Mouse (Mus musculus): ENCODE results near the gene Limd1. TPM values are rescaled to one million over a fixed set of nuclear protein-coding genes. Genes with fewer than 3 reads are reported as not detected.

The Limd1 gene
- polyA plus RNA-seq, 1 experiment from 2014 or later, result 62.1 TPM

DNA sequence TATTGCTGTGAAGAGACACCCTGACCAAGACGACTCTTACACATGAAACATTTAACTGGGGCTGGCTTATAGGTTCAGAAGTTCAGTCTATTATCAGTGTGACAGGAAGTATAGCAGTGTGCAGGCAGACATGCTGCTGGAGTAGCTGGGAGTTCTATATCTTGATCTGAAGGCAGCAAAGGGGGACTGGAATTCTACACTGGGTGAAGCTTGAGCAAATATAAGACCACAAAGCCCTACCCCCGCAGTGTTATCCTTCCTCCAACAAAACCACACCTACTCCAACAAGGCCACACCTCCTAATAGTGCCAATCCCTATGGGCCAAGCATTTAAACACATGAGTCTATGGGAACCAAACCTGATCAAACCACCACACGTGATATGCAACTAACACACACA lies 26.7 kb upstream of the Limd1 start:
- DNase-seq (ENCODE audit: low spot score) (no peak), ATAC-seq (replicated peaks; ENCODE audit: low FRiP score, low TSS enrichment, low read depth) (no peak)
- H3K36me3 ChIP-seq (ENCODE audit: control insufficient read depth, insufficient read depth, low read length), result peaks cover 24% of the 10 kb centered on the region
- H3K27me3 ChIP-seq (replicated peaks; ENCODE audit: control insufficient read depth, insufficient read depth, low read length), result no peaks in the 10 kb centered on the region
- H3K9ac ChIP-seq (ENCODE audit: low read length), result no peak overlapping the region
- no peak overlapping the region for H3K27ac ChIP-seq (ENCODE audit: low read depth)
- no peaks in the 10 kb centered on the region for H3K9me3 ChIP-seq (ENCODE audit: control insufficient read depth, low read length)
- WGBS, result 64% methylated on average over 3 of the region's 3 CpGs
- no peaks in the 10 kb centered on the region; the same call in 1 of the 2 replicates for H3K4me1 ChIP-seq (replicated peaks; ENCODE audit: control insufficient read depth, insufficient read depth, low read length)
- H3K4me2 ChIP-seq (ENCODE audit: low read length), result no peak overlapping the region
- no peak overlapping the region for H3K4me3 ChIP-seq (ENCODE audit: low read depth, low read length)

DNA sequence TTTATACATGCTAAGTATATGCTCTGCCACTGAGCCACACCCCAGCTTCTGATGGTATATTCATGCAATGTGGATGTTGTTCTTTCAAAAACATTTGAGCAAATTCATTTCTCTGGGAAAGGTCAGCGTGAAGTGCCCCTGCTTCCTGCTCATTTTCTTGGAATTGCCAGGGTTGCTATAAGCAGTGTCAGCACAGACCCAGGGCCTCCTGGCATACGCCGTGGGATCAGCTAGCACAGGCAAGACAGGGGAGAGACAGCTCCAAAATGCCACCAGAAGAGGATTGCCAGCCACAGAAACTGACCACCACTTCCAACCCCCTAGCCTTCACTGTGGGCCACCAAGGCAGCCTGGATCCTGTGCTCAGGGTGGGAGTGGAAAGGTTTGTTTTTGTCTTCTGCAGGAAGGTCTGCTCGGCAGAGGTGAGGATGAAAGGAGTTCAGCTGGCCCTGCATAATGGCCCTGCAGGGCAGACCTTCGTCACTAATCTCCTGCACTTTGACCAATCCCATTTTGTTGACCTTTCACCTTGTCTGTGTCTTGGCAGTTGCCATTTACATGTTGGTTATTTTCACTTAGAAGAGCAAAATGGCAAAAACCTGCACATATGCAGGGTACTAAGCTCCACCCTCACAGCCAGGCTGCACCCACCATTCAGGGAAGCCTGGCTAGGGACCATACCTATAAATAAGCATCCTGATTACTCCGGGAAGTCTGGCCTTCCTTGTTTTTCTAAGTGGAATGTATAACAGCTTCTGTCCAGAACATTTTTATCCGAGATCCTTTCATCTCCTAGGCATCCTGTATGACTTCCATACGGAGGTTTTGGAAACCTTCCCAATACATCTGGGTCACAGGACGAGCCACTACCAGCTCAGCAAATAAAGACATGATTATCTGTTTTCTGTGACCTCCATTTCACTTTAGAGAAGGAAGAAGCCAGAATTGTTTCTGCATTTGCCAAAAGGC lies 21.6 kb upstream of the Limd1 start:
- WGBS, result 51% methylated on average over 9 of the region's 9 CpGs
- DNase-seq (ENCODE audit: low spot score) (no peak), ATAC-seq (replicated peaks; ENCODE audit: low FRiP score, low TSS enrichment, low read depth) (no peak)

DNA sequence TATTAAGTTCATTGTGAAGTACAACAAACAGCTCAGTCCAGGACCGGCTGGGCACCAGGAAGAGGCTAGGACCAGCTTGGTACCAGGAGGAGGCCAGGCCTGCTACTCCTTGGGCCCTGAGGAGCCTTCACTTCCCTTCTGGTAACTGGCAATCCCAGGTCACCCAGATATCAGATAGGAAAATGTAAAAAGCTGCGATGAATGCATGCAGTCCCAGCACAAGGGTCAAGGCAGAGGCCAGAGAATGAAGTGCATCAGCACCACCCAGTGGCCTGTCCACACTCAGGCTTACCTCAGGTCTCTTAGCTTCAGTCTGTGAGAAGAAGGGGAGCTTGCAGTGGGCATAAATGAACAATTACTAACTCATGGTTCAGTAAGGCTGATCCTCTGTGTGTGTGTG lies 20.9 kb upstream of the Limd1 start:
- Histone ChIP-seq H3K9me3 (ENCODE audit: control insufficient read depth, low read length) (no peaks in the 10 kb centered on the region), H3K9ac (ENCODE audit: low read length) (no peak overlapping the region), H3K4me1 (replicated peaks; ENCODE audit: control insufficient read depth, insufficient read depth, low read length) (peaks cover 3% of the 10 kb centered on the region; the same call in 1 of the 2 replicates), H3K4me3 (ENCODE audit: low read depth, low read length) (no peak overlapping the region), H3K4me2 (ENCODE audit: low read length) (no peak overlapping the region), H3K27me3 (replicated peaks; ENCODE audit: control insufficient read depth, insufficient read depth, low read length) (no peaks in the 10 kb centered on the region), H3K36me3 (ENCODE audit: control insufficient read depth, insufficient read depth, low read length) (peaks cover 34% of the 10 kb centered on the region), H3K27ac (ENCODE audit: low read depth) (peak overlapping the region; percentile 43; the same call in 1 of the 2 replicates)
- no peak for DNase-seq (ENCODE audit: low spot score)
- no peak for ATAC-seq (replicated peaks; ENCODE audit: low FRiP score, low TSS enrichment, low read depth)
- 40% methylated on average over 2 of the region's 2 CpGs for WGBS

More for the DNA sequence above, 21.6 kb upstream of the Limd1 start:
- peaks cover 32% of the 10 kb centered on the region for H3K36me3 ChIP-seq (ENCODE audit: control insufficient read depth, insufficient read depth, low read length)
- no peak overlapping the region for H3K9ac ChIP-seq (ENCODE audit: low read length)
- no peak overlapping the region for H3K4me2 ChIP-seq (ENCODE audit: low read length)
- no peak overlapping the region for H3K4me3 ChIP-seq (ENCODE audit: low read depth, low read length)
- no peaks in the 10 kb centered on the region for H3K9me3 ChIP-seq (ENCODE audit: control insufficient read depth, low read length)
- peaks cover 3% of the 10 kb centered on the region; the same call in 1 of the 2 replicates for H3K4me1 ChIP-seq (replicated peaks; ENCODE audit: control insufficient read depth, insufficient read depth, low read length)
- no peaks in the 10 kb centered on the region for H3K27me3 ChIP-seq (replicated peaks; ENCODE audit: control insufficient read depth, insufficient read depth, low read length)
- peak overlapping the region; percentile 43; the same call in 1 of the 2 replicates for H3K27ac ChIP-seq (ENCODE audit: low read depth)

DNA sequence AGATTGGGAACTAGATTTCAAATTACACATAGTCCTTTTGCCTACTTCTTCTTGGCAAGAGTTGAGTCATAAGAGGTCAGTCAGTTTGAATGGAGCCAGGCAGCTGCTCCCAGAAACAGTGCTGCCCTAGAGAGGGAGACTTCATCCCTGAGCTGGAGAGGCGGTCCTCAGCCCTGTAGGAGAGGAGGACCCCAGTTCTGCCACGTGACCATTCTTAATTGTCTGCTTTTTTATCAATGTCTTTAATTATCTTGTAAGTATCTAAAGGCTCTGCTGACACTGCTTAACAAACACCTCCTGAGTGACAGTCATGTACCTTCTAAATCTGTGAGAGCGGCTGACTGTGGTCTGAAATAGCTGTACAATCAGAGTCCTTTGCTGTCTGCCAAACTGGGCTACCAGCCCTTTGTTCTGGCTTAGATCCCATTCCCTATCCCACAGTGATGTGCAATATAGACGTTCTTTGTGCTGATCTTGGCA lies 11.3 kb upstream of the Limd1 start:
- no peaks in the 10 kb centered on the region for H3K9me3 ChIP-seq (ENCODE audit: control insufficient read depth, low read length)
- 0 out of 2 replicates have a peak, but pooled peaks cover 7% of the 10 kb centered on the region for H3K36me3 ChIP-seq (ENCODE audit: control insufficient read depth, insufficient read depth, low read length)
- no peak overlapping the region for H3K9ac ChIP-seq (ENCODE audit: low read length)
- H3K27me3 ChIP-seq (replicated peaks; ENCODE audit: control insufficient read depth, insufficient read depth, low read length), result no peaks in the 10 kb centered on the region
- H3K4me2 ChIP-seq (ENCODE audit: low read length), result no peak overlapping the region
- ATAC-seq (replicated peaks; ENCODE audit: low FRiP score, low TSS enrichment, low read depth), result no peak
- WGBS, result 75% methylated on average over 4 of the region's 4 CpGs
- no peak for DNase-seq (ENCODE audit: low spot score)
- H3K27ac ChIP-seq (ENCODE audit: low read depth), result no peak overlapping the region
- no peak overlapping the region for H3K4me3 ChIP-seq (ENCODE audit: low read depth, low read length)
- no peaks in the 10 kb centered on the region for H3K4me1 ChIP-seq (replicated peaks; ENCODE audit: control insufficient read depth, insufficient read depth, low read length)

DNA sequence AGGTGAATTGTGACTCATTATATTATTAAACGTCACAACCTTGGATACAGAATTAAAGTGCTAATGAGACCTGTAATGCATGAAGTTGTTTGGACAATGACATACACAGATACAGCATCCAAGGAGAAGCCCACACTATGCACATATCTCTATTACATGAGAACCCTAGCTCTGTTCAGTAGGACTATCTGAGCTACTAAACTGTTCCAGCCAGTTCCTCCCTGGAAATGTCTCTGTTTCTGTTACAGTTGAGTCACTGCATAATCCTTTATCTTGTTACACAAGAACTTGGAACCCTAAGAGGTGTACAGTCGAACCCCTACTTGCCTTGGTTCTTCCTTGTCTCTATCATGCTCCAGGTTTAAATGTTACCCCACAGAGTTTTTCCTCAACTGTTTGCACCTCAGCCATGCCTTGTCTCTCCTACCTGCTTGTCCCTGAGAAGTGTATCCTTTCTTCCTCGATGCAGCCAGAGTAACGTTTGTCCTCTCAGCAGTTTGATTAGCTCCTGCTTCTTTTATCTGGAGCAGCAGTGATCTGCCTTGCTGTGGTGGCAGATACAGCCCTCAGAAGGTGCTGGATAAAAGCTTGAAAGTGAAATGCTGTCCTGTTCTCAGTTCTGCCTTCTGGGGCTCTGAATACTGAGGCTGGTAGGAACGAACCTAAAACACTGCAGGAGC lies 10.0 kb upstream of the Limd1 start:
- Histone ChIP-seq H3K4me1 (replicated peaks; ENCODE audit: control insufficient read depth, insufficient read depth, low read length) (0 out of 2 replicates have a peak, but pooled peaks cover 4% of the 10 kb centered on the region), H3K4me2 (ENCODE audit: low read length) (no peak overlapping the region), H3K9ac (ENCODE audit: low read length) (no peak overlapping the region), H3K27me3 (replicated peaks; ENCODE audit: control insufficient read depth, insufficient read depth, low read length) (no peaks in the 10 kb centered on the region), H3K36me3 (ENCODE audit: control insufficient read depth, insufficient read depth, low read length) (no peaks in the 10 kb centered on the region), H3K27ac (ENCODE audit: low read depth) (no peak overlapping the region), H3K9me3 (ENCODE audit: control insufficient read depth, low read length) (no peaks in the 10 kb centered on the region), H3K4me3 (ENCODE audit: low read depth, low read length) (no peak overlapping the region)
- WGBS, result 70% methylated on average over 5 of the region's 5 CpGs
- DNase-seq (ENCODE audit: low spot score) (no peak), ATAC-seq (replicated peaks; ENCODE audit: low FRiP score, low TSS enrichment, low read depth) (no peak)

DNA sequence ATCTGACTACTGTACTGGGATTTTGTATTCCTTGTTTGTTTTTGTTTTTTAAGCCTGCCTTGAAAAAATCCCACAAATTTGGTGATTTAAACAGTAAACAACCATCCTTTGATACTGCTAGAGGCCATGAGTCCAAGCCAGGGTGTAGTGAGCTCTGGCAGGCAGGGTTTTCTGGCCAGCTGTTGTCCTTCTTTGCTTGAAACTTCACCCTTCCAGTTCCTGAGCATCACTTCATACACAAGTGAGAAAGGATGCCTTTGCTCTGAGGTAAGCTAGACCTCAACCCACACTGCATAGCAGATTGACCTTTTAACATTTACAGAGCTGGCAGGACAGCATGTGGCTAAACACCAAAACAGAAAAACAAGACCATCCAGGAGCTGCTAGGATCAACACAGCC lies 9.4 kb upstream of the Limd1 start:
- Histone ChIP-seq H3K27me3 (replicated peaks; ENCODE audit: control insufficient read depth, insufficient read depth, low read length) (no peaks in the 10 kb centered on the region), H3K4me1 (replicated peaks; ENCODE audit: control insufficient read depth, insufficient read depth, low read length) (0 out of 2 replicates have a peak, but pooled peaks cover 4% of the 10 kb centered on the region), H3K4me3 (ENCODE audit: low read depth, low read length) (no peak overlapping the region), H3K27ac (ENCODE audit: low read depth) (no peak overlapping the region), H3K9me3 (ENCODE audit: control insufficient read depth, low read length) (no peaks in the 10 kb centered on the region), H3K4me2 (ENCODE audit: low read length) (no peak overlapping the region), H3K9ac (ENCODE audit: low read length) (no peak overlapping the region), H3K36me3 (ENCODE audit: control insufficient read depth, insufficient read depth, low read length) (no peaks in the 10 kb centered on the region)
- no peak for ATAC-seq (replicated peaks; ENCODE audit: low FRiP score, low TSS enrichment, low read depth)
- DNase-seq (ENCODE audit: low spot score), result no peak

DNA sequence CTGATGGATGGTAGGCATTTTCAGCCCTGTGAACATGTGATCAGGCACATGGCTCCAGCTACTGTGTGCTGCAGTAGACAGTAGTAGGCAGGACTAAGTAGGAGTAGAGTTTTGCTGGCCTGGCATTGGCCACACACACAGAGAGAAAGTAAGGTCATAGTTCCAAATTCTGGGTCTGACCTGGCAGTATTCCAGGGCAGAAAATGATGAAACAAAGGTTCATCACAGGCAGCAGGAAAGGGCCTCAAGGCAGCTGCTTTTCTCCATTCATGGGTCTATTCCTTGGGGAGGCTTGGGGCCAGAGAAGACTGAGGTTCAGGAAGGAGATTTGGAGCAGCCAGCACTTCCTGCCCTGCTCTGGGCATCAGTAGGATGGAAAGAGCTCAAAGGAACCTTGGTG lies 5.1 kb upstream of the Limd1 start:
- no peak overlapping the region for H3K4me2 ChIP-seq (ENCODE audit: low read length)
- no peak overlapping the region for H3K4me3 ChIP-seq (ENCODE audit: low read depth, low read length)
- peaks cover 9% of the 10 kb centered on the region for H3K4me1 ChIP-seq (replicated peaks; ENCODE audit: control insufficient read depth, insufficient read depth, low read length)
- no peak overlapping the region for H3K27ac ChIP-seq (ENCODE audit: low read depth)
- H3K9ac ChIP-seq (ENCODE audit: low read length), result no peak overlapping the region
- H3K36me3 ChIP-seq (ENCODE audit: control insufficient read depth, insufficient read depth, low read length), result no peaks in the 10 kb centered on the region
- no peaks in the 10 kb centered on the region for H3K9me3 ChIP-seq (ENCODE audit: control insufficient read depth, low read length)
- H3K27me3 ChIP-seq (replicated peaks; ENCODE audit: control insufficient read depth, insufficient read depth, low read length), result no peaks in the 10 kb centered on the region
- no peak for ATAC-seq (replicated peaks; ENCODE audit: low FRiP score, low TSS enrichment, low read depth)
- DNase-seq (ENCODE audit: low spot score), result no peak

DNA sequence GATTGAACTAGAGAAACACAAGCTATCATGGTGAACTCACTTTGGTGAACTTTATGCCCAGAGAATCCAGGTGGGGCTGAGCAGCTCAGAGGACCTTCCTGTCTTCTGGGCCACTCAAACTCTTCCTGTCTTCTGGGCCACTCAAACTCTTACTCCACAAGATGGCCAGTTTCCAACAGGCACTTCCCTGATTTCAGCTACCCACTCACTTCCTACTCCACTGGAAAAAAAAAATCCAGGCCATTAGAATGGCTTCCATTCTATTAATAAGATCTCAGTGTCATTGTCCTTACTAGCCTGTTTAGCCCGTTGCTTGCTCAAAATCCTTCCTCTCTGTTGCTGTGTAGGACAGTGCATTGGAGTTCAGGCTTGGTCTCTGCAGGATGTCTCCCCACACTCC lies 2.9 kb upstream of the Limd1 start:
- Histone ChIP-seq H3K9ac (ENCODE audit: low read length) (no peak overlapping the region), H3K4me1 (replicated peaks; ENCODE audit: control insufficient read depth, insufficient read depth, low read length) (peaks cover 22% of the 10 kb centered on the region), H3K9me3 (ENCODE audit: control insufficient read depth, low read length) (no peaks in the 10 kb centered on the region), H3K4me3 (ENCODE audit: low read depth, low read length) (no peak overlapping the region), H3K36me3 (ENCODE audit: control insufficient read depth, insufficient read depth, low read length) (0 out of 2 replicates have a peak, but pooled peaks cover 3% of the 10 kb centered on the region), H3K27ac (ENCODE audit: low read depth) (no peak overlapping the region), H3K4me2 (ENCODE audit: low read length) (no peak overlapping the region), H3K27me3 (replicated peaks; ENCODE audit: control insufficient read depth, insufficient read depth, low read length) (no peaks in the 10 kb centered on the region)
- WGBS, result 68% methylated on average over 1 of the region's 1 CpGs
- DNase-seq (ENCODE audit: low spot score) (no peak), ATAC-seq (replicated peaks; ENCODE audit: low FRiP score, low TSS enrichment, low read depth) (no peak)

Data from intestine, embryonic 14.5 days (tissue).